Mouse (Mus musculus): ENCODE measurements around the gene Il21.

Gene Il21

DNA sequence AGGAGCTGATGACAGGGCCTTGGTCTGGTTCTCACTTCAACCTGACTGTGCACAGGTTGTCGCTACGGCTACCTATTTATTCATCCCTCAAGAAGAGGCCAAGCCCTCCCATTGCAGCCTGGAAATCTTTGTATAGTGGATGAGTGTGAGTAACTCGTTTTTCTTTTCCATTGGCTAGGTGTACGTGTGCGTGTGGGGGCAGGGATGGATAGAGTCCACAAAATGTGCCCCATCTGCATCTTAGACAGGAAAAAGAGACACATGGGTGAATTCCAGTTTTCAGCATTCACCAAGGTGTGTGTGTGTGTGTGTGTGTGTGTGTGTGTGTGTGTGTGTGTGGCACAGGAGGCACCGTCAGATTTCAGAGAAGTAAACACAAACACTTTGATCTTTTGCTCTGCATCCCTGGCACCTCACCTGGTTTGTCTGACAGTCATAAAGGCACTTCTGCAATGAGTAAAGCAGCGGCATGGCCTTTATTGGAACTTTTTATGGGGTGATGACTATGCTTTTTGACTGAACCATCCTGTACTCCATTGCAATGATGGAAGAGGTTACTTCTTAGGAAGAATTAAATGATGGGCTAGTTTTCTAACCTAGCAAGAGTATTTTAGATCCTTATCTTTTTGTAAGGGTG is at the start of gene Il21:
TSS of gene Il21 (minus strand) at position 51 of the 637 bp plus-strand sequence.
- DNase-seq (ENCODE audit: low spot score), result no peak

DNA sequence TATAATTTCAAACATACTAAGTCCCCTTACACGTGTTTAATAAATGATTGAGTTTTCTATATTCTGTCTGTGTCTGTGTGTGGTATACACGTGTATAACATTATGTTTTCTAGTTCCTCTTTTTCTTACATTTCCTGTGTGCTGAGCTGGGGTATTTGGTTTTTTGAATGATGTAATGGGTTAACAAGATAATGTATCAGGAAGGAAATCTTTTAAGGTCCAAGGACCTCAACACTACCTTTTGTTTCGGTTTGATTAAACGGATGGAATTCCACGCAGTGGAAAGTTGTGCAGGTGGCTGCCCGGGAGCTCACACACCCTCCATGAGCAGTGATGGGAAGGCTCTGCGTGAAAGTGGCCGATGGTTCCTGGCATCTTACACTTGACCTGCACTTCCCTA is 48.4 kb upstream of the Il21 start:
- no peak for DNase-seq (ENCODE audit: low spot score)

DNA sequence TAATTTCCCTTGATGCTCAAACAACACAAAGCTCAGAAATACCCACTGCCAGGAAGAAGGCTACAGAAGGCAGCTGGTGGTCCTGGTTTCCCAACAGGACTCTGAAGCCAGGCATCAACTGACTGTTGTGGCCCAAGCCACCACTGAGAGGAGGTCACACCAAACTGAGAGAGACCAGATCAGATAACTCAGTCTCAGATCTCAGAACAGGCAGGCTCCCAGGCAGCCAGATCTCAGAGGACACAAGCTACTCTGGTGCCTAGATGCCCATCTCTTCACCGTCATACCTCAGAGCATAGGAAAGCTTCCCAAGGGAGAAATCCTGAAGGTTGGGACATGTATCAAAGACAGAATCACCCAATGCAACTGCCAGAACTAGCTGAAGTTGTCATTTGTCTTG is 47.8 kb upstream of the Il21 start:
- DNase-seq (ENCODE audit: low spot score), result no peak

DNA sequence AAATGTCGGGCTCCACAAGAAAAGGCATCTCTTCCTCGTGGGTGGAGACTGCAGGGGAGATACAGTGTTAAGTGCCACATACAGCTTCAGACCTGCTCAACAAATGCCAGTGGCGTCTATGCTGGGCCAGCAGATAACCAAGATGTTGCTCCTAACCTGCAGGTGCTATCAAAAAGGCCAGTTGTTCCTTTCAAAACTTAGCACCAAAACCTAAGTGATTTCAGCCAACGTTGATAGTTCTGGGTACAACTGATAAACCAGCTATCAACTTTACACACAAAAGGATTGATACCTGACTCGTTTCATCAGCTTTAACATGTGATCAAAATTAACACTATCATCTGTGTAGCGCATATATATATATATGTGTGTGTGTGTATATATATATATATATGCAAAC is 42.2 kb upstream of the Il21 start:
- no peak for DNase-seq (ENCODE audit: low spot score)

DNA sequence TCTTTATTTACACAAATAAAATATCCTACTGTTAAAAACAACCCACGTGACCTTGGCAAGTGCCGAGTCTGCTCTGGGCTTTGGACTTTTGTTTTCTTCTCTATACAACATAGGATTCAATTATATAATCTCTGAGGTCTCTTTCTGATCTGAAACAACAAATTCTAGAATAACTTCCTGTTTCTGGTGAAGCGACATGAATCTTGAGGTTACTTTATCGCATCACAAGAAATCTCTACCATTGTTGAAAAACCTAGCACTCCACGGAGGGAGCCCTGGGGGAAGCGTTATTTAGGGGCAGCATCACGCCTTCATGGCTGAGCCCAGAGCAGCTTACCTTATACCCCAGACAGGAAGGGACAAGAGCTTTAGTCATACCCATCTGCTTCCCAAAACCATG is 40.7 kb upstream of the Il21 start:
- DNase-seq (ENCODE audit: low spot score), result no peak

DNA sequence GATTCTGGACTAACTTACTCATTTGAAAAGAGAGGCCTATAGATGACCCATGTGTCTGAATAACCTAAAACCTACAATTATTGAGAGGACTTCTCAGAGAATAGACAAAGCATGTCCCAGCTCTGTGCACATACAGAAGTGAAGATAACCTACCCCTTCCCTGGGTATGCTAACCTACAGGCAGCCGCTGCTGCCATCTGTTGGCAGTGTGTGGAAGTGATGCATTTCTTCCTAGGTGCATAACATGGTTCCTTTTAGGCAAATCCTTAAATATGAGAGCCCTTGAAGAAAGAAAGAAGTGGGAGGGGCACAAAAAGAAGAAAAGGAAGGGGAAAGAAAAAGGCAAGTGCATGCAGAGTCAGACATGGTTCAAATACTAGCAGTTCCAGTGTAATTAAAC is 38.8 kb upstream of the Il21 start:
- peak; percentile 38 for DNase-seq (ENCODE audit: low spot score)

DNA sequence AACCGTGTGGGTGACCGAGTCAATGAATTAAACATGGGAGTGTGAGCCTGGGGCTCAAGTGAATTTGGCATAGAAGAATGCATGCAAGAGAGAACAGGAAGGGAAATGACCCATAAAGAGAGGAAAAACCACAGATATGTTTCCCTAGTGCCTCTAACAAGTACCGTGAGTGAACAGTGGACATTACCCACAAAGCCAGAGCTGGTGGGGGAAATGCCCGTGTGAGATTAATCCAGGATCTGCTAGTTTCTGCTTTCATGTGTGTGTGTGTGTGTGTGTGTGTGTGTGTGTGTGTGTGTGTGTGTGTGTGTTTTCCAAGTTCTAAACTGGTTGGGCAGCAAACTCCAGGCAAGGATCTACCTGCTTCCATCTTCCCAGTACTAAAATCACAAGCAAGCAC is 37.5 kb upstream of the Il21 start:
- DNase-seq (ENCODE audit: low spot score), result no peak

DNA sequence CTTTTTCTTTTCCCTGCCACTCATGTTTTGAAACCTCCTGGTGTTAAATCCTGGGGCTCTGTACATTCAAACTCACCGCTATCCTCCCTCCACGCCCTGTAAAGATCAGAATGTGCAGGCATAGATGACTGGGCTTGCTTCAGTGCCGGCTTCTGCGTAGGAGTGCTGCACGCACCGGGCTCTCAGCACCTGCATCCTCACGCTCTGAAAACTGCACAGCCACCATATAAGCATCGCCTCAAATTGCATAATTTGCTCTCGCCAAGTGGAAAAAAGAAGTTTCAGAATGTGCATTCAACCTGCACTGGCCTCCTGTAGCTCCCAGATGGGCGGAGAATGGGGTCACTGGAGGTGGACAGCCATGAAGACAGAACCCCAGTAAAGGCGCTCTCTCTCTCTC is 35.9 kb upstream of the Il21 start:
- DNase-seq (ENCODE audit: low spot score), result no peak

DNA sequence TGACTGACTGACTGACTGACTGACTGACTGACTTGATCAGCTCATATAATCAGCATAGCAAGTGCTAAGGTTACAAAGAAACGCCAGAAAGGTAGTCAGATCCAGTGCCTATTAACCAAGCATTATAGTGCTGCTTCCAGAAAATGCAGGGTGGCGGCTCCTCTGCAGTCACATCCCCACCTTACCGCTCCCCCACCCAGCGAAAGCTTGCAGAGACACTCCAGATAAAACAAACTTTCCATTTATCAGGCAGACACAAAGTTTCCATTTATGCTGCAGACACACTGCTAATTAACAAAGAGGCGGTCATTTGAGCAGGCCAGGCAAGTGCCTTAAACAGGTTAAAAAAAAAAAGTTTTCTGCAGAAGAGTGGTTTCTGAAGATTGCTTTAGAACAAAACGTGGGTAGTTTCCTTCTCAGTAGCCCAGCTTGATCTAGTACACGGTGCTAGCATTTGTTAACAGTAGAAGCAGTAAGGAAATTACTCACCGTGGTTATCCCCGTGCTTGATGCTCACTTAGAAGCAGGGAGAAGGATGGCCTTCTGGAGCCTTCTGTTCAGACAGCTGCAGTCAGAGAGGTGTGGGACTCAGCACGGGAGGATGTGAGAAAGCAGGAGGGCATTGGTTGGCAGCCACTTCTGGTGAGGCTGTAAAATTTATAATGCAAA is 27.0 kb upstream of the Il21 start:
- no peak for DNase-seq (ENCODE audit: low spot score)

DNA sequence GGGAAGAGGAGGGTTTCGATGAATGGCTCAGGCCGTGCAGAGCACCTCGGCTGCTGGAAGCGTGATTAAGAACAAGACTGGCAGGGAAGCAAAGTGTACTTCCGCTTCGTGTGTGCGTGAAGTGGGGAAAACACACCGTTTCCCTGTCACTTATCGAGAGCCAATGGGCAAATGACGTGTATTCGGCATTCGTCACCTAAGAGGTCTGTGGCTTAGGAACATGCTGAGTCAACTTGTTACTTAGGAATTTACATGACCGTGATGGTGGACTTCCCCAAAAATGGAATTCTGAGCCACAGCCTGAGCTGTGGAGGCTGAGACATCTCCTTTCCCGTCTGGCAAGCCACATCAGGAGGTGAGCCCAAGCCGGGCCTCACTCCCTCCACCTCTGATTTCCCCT is 25.3 kb upstream of the Il21 start:
- DNase-seq (ENCODE audit: low spot score), result no peak

DNA sequence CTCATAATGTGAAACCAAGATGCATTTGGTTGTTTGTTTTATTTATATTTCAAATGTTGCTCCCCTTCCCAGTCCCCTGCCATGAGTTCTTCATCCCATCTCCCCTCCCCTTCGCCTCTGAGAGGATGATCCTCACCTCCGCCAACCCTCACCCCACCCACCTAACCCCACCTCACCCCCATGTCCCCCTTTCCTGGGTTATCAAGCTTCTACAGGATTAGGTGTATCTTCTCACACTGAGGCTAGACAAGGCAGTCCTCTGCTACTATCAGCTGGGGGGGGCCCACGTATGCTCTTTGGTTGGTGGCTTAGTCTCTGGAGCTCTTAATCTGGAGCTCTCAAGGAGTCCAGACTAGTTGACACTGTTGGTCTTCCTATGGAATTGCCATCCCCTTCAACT is 18.5 kb upstream of the Il21 start:
- no peak for DNase-seq (ENCODE audit: low spot score)

DNA sequence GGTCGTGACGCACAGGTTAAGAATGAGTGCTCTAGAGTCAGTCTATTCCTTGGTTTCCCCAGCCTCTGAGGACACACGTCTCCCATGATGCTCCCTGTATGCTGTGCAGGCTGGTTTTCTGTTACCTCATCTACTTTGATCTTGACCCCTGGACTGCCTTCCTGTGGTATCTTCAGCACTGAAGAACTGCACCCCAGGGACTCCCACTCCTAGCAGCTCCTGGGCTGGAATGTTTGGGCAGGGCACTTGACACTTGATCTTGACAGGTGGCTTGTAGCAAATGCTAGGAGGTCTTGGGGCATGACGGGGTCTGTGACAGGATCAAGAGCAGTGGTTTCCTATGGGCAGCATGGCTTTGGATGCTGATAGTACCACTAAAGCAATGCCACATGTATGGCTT is 2.6 kb upstream of the Il21 start:
- no peak for DNase-seq (ENCODE audit: low spot score)

DNA sequence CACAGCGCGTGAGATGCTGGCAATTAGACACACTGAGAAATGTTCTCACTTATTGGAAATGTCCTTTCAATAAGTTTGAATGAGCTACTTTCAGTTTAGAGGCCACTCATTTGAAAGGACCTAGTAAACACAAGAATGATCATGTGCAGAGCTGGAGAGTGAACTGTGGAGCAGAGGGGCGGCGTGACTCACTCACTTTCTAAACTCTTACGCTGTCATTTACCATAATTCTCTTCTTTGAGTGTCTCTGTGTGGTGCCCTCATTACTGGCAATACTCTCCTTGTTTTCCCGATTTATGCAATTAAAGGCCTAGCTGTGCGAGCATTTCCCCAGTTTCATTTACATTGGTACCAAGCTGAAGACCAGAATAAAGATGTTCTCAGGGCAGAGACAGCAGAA is 1.3 kb downstream of the Il21 start:
- DNase-seq (ENCODE audit: low spot score), result no peak

DNA sequence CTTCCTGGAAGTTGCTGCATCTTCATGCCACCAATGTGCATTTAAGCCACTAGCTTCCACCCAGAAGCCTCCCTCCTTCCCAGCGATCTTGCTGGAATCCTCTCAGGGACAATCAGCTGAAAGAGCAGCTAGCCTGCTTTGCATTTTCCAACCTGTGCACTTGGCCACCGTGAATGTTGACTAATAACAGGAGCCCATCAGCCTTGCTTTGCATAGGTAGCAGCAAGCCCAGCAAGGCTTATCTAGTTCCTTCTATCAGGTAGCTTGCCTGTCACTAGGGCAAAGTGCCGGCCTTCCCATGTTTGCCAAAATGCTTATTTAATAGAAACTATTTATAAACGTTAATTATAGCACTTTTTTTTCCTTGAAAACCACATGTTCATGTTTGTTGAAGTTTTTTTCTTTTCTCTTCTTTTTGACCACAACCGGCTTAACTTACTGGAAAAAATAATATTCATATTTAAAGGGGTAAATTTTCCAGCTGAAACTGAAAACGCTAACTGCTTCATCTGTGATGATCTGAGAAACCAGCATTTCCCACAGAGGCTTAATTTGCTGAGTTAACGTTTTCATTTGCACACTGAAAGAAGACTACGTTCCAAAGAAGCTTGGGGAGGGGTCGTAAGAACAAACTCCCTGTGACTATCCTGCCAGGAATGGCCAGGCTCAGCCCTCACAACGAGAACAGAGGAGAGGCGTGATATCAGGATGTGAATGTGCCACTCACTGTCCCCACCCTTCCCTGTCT is 3.2 kb downstream of the Il21 start:
- no peak for DNase-seq (ENCODE audit: low spot score)

DNA sequence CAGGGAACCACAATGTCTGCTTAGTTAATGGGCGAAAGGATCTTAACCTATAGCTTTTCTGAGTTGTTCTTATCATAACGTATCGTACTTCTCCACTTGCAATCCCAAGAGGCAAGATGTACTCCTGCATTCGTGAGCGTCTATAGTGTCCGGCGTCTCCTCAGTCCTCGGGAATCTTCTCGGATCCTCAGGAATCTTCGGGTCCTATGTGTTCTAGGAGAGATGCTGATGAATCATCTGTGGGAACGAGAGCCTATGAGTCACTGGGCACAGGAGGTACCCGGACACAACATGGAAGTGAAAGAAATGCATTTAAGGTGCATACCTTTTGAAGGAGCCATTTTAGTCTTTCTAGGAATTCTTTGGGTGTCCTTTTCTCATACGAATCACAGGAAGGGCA is 7.3 kb downstream of the Il21 start:
- DNase-seq (ENCODE audit: low spot score), result no peak

DNA sequence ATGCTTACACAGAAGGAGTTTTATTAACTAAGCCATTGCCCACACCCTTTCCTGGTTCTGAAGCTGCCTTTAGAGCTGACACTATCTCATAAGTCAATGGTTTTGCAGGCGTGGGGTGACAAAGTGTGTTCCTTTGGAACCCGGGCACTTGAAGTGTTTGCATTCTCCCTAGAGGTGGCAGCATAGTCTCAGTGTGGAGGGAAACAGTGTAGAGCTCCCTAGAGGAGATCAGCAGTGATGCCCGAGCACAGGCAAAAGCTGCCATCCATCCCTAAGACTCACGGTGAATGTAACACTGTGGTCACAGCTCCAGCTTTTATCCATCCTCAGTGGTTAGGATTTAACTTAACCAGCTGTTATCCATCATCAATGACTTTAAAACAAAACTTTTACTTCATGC is 13.4 kb downstream of the Il21 start:
- DNase-seq (ENCODE audit: low spot score), result no peak

DNA sequence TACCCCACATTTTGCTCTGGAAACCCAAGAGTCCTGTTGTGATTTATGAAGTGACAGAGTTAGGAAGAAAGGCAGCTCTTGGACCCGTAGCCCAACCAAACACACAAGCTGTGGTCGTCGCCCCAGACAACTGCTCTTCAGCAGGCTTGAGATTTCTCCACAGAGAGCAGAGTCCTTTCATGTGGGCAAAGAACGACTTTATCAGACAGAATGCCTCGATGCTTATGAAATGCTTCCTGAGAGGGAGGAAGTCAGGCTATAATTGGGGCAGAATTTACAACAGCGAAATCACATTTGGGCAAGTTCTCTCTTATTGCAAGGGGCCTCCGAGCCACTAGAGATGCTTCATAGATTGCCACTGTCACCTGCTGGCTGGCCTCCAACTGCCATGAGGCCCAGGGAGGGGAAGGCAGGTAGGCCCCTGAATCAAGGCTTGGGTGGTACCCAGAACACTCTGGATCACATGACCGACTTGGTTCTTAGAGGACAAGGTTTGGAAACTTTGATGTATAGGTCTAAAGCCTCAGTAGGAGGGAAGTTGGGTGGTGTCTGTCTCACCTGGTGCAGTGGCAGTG is 27.1 kb downstream of the Il21 start:
- no peak for DNase-seq (ENCODE audit: low spot score)

DNA sequence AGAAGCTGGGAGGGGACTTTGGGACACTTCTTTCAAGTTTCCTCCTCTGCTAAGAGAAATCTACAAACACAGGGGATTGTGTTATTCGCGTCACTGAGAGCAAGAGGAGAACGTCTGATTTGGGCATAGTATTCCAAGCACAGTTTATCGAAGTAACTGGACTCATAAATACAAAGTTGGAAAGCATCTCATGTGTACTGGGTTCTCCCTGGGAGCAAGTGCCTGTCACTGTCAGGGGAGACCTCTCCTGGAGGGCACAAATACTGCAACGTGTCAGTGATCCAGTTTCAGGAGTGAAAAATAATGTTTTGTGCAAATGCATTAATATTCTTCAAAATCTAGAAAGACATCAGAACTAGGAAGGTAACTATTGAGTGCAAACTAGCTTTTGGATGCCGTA is 27.9 kb downstream of the Il21 start:
- peak; percentile 23 for DNase-seq (ENCODE audit: low spot score)

DNA sequence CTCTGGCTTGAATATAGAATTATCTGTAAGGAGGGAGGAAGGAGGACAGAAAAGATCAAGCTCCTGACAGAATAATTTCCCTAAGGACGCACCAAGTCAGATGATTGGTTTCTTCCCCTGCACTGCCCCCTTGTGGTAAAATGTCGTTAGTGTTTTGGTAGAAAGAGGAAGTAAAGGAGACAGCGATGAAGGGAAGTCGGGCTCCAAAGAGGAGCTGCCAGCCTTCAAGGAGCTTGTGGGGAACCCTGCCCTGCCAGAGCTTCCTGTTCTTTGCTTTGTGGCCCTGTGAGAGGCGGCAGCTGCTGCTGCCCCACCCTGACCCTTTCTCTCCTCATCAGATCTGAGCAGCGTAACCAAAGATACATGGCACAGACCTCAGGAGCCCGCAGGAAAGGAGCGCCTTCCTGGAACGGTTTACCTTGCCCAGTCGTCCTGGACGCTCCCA is 28.4 kb downstream of the Il21 start:
- peak; percentile 80 for DNase-seq (ENCODE audit: low spot score)

DNA sequence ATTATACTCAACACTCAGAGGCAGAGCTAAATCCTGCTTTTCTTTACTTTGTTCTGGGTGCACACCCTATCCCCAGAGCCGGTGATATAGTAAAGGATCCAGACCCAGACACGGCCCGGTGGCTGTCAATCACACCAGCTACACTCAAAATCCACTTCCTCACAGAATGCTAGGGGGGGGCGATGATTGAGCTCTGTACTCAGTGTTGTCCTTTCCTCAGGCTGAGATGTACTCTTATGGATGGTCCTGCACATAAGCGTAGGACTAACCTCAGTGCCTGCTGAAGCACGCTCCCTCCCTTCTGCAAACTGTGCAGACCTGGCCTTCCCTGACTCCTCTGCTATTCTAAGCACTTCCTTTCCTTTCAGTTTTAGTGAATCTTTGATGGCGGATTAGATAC is 29.6 kb downstream of the Il21 start:
- no peak for DNase-seq (ENCODE audit: low spot score)

DNA sequence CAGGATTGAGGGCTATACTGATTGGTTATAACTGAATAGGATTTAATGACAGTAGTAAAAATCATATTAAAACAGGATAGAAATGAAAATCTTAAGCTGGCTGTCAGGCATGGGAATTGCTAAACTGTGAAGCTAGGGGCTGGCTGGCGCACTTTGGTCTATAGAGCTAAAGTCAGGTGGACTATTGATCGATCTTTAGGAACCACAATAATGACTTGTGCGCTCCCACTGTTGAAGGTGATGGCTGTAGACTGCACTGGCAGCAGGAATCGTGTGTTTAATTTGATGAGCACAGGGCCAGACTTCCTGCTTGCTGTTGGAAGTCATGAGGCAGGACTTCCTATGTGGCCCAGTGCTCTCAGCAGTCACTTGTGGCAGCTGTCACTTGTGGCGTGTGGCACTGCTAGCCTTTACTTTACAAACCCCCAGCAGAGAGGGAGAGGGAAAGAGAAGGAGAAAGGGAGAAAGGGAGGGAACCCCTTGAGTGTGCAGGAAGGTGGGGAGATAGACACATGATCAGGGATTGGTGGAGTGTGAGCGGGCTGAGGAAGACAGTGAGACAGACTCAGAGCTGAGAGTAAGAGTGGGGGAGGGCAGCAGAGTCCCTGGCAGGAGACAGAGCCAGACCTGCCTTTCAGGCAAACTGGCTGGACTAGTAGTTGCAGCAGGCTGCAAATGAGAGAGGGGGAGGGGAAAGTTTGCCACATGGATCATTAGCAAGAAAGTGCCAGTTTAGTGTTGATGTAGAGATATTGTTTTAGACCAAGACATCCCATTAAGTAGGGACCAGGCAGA is 31.1 kb downstream of the Il21 start:
- DNase-seq (ENCODE audit: low spot score), result peak; percentile 21

DNA sequence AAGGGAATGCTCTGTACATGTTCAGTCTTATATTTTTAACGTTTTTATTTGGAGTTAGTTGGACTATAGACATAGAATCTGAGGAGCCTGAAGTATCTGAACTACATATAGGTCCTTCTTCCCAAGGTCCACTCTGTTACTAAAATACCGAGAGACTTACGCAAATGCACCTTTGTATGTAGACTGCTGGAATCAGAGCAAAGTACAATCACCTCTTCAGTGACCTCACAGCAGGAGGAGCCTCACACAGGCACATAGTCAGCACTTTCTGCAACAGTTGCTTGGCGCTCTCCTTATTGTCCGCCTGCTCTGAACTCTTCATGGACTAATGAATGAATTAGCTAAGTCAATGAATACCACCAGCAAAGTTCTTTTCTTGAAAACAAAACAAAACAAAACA is 34.1 kb downstream of the Il21 start:
- no peak for DNase-seq (ENCODE audit: low spot score)

All from urinary bladder, postnatal 25 days (tissue).